Mouse (Mus musculus): ENCODE data around the gene Gm21885. TPM values are rescaled to one million over a fixed set of nuclear protein-coding genes. Genes with fewer than 3 reads are reported as not detected.

Gm21885 gene
- polyA plus RNA-seq, 1 experiment from 2014 or later: not detected

GRCm38 (mm10) chr11:94272960-94273927 lies 8.4 kb upstream of the Gm21885 start:
- no peak for ATAC-seq (ENCODE audit: low FRiP score)
- H3K27ac ChIP-seq: no peak overlapping the region
- H3K36me3 ChIP-seq (replicated peaks): no peaks in the 10 kb centered on the region
- no peaks in the 10 kb centered on the region for H3K9me3 ChIP-seq
- no peak overlapping the region for H3K4me2 ChIP-seq
- H3K4me1 ChIP-seq: peaks cover 15% of the 10 kb centered on the region
- no peak overlapping the region for H3K9ac ChIP-seq
- 86% methylated on average over 21 of the region's 21 CpGs for WGBS
- H3K4me3 ChIP-seq (replicated peaks): no peak overlapping the region
- H3K27me3 ChIP-seq: no peaks in the 10 kb centered on the region

GRCm38 (mm10) chr11:94274206-94274867 lies 7.3 kb upstream of the Gm21885 start:
- Histone ChIP-seq H3K36me3 (replicated peaks) (no peaks in the 10 kb centered on the region), H3K27me3 (no peaks in the 10 kb centered on the region), H3K9me3 (no peaks in the 10 kb centered on the region), H3K4me1 (peaks cover 15% of the 10 kb centered on the region), H3K27ac (no peak overlapping the region), H3K4me3 (replicated peaks) (no peak overlapping the region), H3K9ac (no peak overlapping the region), H3K4me2 (no peak overlapping the region)
- WGBS: 91% methylated on average over 10 of the region's 10 CpGs
- no peak for ATAC-seq (ENCODE audit: low FRiP score)

- WGBS: 85% methylated on average over 7 of the region's 7 CpGs
Measured at GRCm38 (mm10) chr11:94275226-94275625, 6.4 kb upstream of the Gm21885 start.

GRCm38 (mm10) chr11:94275686-94276085 lies 6.0 kb upstream of the Gm21885 start:
- no peak overlapping the region for H3K4me2 ChIP-seq
- ATAC-seq (ENCODE audit: low FRiP score): no peak
- H3K4me3 ChIP-seq (replicated peaks): no peak overlapping the region
- no peaks in the 10 kb centered on the region for H3K36me3 ChIP-seq (replicated peaks)
- no peaks in the 10 kb centered on the region for H3K9me3 ChIP-seq
- WGBS: 89% methylated on average over 2 of the region's 2 CpGs
- no peak overlapping the region for H3K9ac ChIP-seq
- H3K27me3 ChIP-seq: no peaks in the 10 kb centered on the region
- H3K4me1 ChIP-seq: peaks cover 15% of the 10 kb centered on the region
- H3K27ac ChIP-seq: no peak overlapping the region

More at GRCm38 (mm10) chr11:94275226-94275625, 6.4 kb upstream of the Gm21885 start:
- no peak for ATAC-seq (ENCODE audit: low FRiP score)
- Histone ChIP-seq H3K27me3 (no peaks in the 10 kb centered on the region), H3K27ac (no peak overlapping the region), H3K9me3 (no peaks in the 10 kb centered on the region), H3K4me1 (peaks cover 15% of the 10 kb centered on the region), H3K9ac (no peak overlapping the region), H3K36me3 (replicated peaks) (no peaks in the 10 kb centered on the region), H3K4me2 (no peak overlapping the region), H3K4me3 (replicated peaks) (no peak overlapping the region)

GRCm38 (mm10) chr11:94276869-94277337 lies 4.8 kb upstream of the Gm21885 start:
- Histone ChIP-seq H3K4me3 (replicated peaks) (peak overlapping the region; percentile 24), H3K9ac (peak overlapping the region; percentile 53), H3K4me2 (peak overlapping the region; percentile 53), H3K36me3 (replicated peaks) (no peaks in the 10 kb centered on the region), H3K4me1 (peaks cover 15% of the 10 kb centered on the region), H3K9me3 (no peaks in the 10 kb centered on the region), H3K27ac (no peak overlapping the region), H3K27me3 (no peaks in the 10 kb centered on the region)
- peak; percentile 84 for ATAC-seq (ENCODE audit: low FRiP score)
- 7% methylated on average over 20 of the region's 20 CpGs for WGBS

- peak overlapping the region; percentile 19; the same call in 1 of the 2 replicates for H3K27ac ChIP-seq
- WGBS: 66% methylated on average over 5 of the region's 5 CpGs
Measured at GRCm38 (mm10) chr11:94282291-94282690, 618 bp downstream of the Gm21885 start.

GRCm38 (mm10) chr11:94283536-94284099 lies 1.9 kb downstream of the Gm21885 start:
- no peak overlapping the region for H3K9ac ChIP-seq
- no peaks in the 10 kb centered on the region for H3K27me3 ChIP-seq
- H3K4me3 ChIP-seq (replicated peaks): no peak overlapping the region
- H3K4me2 ChIP-seq: no peak overlapping the region
- WGBS: 98% methylated on average over 6 of the region's 6 CpGs
- H3K36me3 ChIP-seq (replicated peaks): peaks cover 54% of the 10 kb centered on the region
- no peak overlapping the region for H3K27ac ChIP-seq
- no peak for ATAC-seq (ENCODE audit: low FRiP score)
- no peaks in the 10 kb centered on the region for H3K4me1 ChIP-seq
- no peaks in the 10 kb centered on the region for H3K9me3 ChIP-seq

More at GRCm38 (mm10) chr11:94282291-94282690, 618 bp downstream of the Gm21885 start:
- Histone ChIP-seq H3K36me3 (replicated peaks) (peaks cover 40% of the 10 kb centered on the region), H3K9me3 (no peaks in the 10 kb centered on the region), H3K4me2 (no peak overlapping the region), H3K4me1 (peaks cover 2% of the 10 kb centered on the region), H3K4me3 (replicated peaks) (no peak overlapping the region), H3K27me3 (no peaks in the 10 kb centered on the region), H3K9ac (no peak overlapping the region)
- no peak for ATAC-seq (ENCODE audit: low FRiP score)

- no peak for ATAC-seq (ENCODE audit: low FRiP score)
- no peaks in the 10 kb centered on the region for H3K27me3 ChIP-seq
- no peaks in the 10 kb centered on the region for H3K4me1 ChIP-seq
- WGBS: 92% methylated on average over 11 of the region's 11 CpGs
- H3K36me3 ChIP-seq (replicated peaks): peaks cover 77% of the 10 kb centered on the region
- H3K4me2 ChIP-seq: no peak overlapping the region
- no peaks in the 10 kb centered on the region for H3K9me3 ChIP-seq
- no peak overlapping the region for H3K9ac ChIP-seq
- no peak overlapping the region for H3K4me3 ChIP-seq (replicated peaks)
- no peak overlapping the region for H3K27ac ChIP-seq
Measured at GRCm38 (mm10) chr11:94285886-94286574, 4.4 kb downstream of the Gm21885 start.

GRCm38 (mm10) chr11:94287105-94287504 lies 5.4 kb downstream of the Gm21885 start:
- Histone ChIP-seq H3K4me1 (no peaks in the 10 kb centered on the region), H3K9ac (no peak overlapping the region), H3K4me2 (no peak overlapping the region), H3K36me3 (replicated peaks) (peaks cover 86% of the 10 kb centered on the region), H3K9me3 (no peaks in the 10 kb centered on the region), H3K4me3 (replicated peaks) (no peak overlapping the region), H3K27ac (no peak overlapping the region), H3K27me3 (no peaks in the 10 kb centered on the region)
- 97% methylated on average over 5 of the region's 5 CpGs for WGBS
- ATAC-seq (ENCODE audit: low FRiP score): no peak

GRCm38 (mm10) chr11:94290062-94290740 lies 8.5 kb downstream of the Gm21885 start:
- H3K9me3 ChIP-seq: no peaks in the 10 kb centered on the region
- no peak overlapping the region for H3K4me3 ChIP-seq (replicated peaks)
- H3K4me1 ChIP-seq: no peaks in the 10 kb centered on the region
- H3K36me3 ChIP-seq (replicated peaks): peaks cover 91% of the 10 kb centered on the region
- no peak overlapping the region for H3K9ac ChIP-seq
- no peak for ATAC-seq (ENCODE audit: low FRiP score)
- H3K27ac ChIP-seq: no peak overlapping the region
- no peak overlapping the region for H3K4me2 ChIP-seq
- H3K27me3 ChIP-seq: no peaks in the 10 kb centered on the region
- WGBS: 94% methylated on average over 10 of the region's 10 CpGs

- Histone ChIP-seq H3K4me2 (no peak overlapping the region), H3K4me3 (replicated peaks) (no peak overlapping the region), H3K27ac (0 out of 2 replicates have a peak overlapping the region, but pooled peaks have one; percentile 6), H3K9ac (no peak overlapping the region), H3K36me3 (replicated peaks) (peaks cover 89% of the 10 kb centered on the region), H3K4me1 (no peaks in the 10 kb centered on the region), H3K9me3 (no peaks in the 10 kb centered on the region), H3K27me3 (no peaks in the 10 kb centered on the region)
- ATAC-seq (ENCODE audit: low FRiP score): no peak
- WGBS: 69% methylated on average over 9 of the region's 9 CpGs
Measured at GRCm38 (mm10) chr11:94294996-94295845, 13.5 kb downstream of the Gm21885 start.
